Mouse (Mus musculus): ENCODE results near the gene Osbpl10.

DNA sequence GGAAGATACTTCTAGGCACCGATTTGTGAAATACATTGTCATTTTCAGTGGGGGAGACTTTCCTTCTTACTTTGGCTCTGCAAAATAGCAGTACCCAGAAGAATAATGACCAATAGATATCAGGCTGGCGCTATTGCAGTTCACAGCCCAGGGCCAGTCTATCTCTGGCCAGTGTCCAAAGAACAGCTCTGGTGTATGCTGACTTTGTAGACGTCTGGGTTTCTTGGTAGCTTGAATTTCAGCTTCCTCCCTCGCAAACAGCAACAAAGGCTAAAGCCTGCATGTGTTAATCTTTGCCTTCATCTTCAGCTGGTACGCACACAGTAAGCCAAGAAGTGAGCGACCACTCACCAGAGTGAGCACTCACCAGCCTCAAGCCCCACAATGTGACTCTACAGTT is 29.4 kb downstream of the Osbpl10 start:
- TF ChIP-seq POLR2A (IDR thresholded peaks at IDR 0.05; ENCODE audit: insufficient read length, low read depth) (no peak), E2F4 (IDR thresholded peaks at IDR 0.05; ENCODE audit: insufficient read depth) (no peak), TCF12 (IDR thresholded peaks at IDR 0.05; ENCODE audit: insufficient read depth, poor library complexity, severe bottlenecking) (no peak), POLR2AphosphoS2 (IDR thresholded peaks at IDR 0.05; ENCODE audit: insufficient read length, low read depth) (no peak), CEBPB (IDR thresholded peaks at IDR 0.05; ENCODE audit: insufficient read depth, poor library complexity, severe bottlenecking) (no peak)

Data from myocyte (in vitro differentiated cells).